Mouse (Mus musculus): ENCODE measurements around the gene Dnajc25. TPM values are rescaled to one million over a fixed set of nuclear protein-coding genes. Genes with fewer than 3 reads are reported as not detected.

Gene Dnajc25
- total RNA-seq, 2 experiments from 2014 or later, result 15.9 to 18.2 TPM

GRCm38 (mm10) chr4:59002948-59003805, 8.3 kb downstream of the Dnajc25 start, which contains the start of gene Gm20503:
Gene Gm20503 (plus strand): TSS chr4:59003210.
- intact Hi-C loops (cut with DNase I), result no loop called here
- DNase-seq, result peak; percentile 94

GRCm38 (mm10) chr4:59003806-59004200, 8.9 kb downstream of the Dnajc25 start:
- intact Hi-C loops (cut with DNase I), result loop anchor here (2.0 kb wide), 1 partner anchor 31 kb away; the partner anchor contains the start of gene Gng10
- peak in 1 of 2 experiments; percentile 30 for DNase-seq

- peak in 1 of 2 experiments; percentile 8 for DNase-seq
- intact Hi-C loops (cut with DNase I), result no loop called here
Measured at GRCm38 (mm10) chr4:59006211-59006610, 11.3 kb downstream of the Dnajc25 start.

- DNase-seq, result no peak
- intact Hi-C loops (cut with DNase I), result no loop called here
Measured at GRCm38 (mm10) chr4:59007016-59007415, 12.2 kb downstream of the Dnajc25 start.

- no peak for DNase-seq
- intact Hi-C loops (cut with DNase I), result no loop called here
Measured at GRCm38 (mm10) chr4:59007974-59008373, 13.1 kb downstream of the Dnajc25 start.

GRCm38 (mm10) chr4:59009186-59009585, 14.3 kb downstream of the Dnajc25 start:
- intact Hi-C loops (cut with DNase I), result no loop called here
- DNase-seq, result no peak

GRCm38 (mm10) chr4:59009696-59010095, 14.8 kb downstream of the Dnajc25 start:
- no peak for DNase-seq
- intact Hi-C loops (cut with DNase I), result no loop called here

- DNase-seq, result no peak
- intact Hi-C loops (cut with DNase I), result no loop called here
Measured at GRCm38 (mm10) chr4:59011446-59011845, 16.6 kb downstream of the Dnajc25 start.

- no peak for DNase-seq
- intact Hi-C loops (cut with DNase I), result no loop called here
Measured at GRCm38 (mm10) chr4:59015181-59015580, 20.3 kb downstream of the Dnajc25 start.

- intact Hi-C loops (cut with DNase I), result no loop called here
- no peak for DNase-seq
Measured at GRCm38 (mm10) chr4:59016922-59017321, 22.1 kb downstream of the Dnajc25 start.

- intact Hi-C loops (cut with DNase I), result loop anchor here (2.0 kb wide), 1 partner anchor 30 kb away; no protein-coding TSS in a partner anchor
- DNase-seq, result no peak
Measured at GRCm38 (mm10) chr4:59034325-59034917, 39.6 kb downstream of the Dnajc25 start.

- intact Hi-C loops (cut with DNase I), result loop anchor here (2.0 kb wide), 1 partner anchor 30 kb away; no protein-coding TSS in a partner anchor
- peak; percentile 79 to 80 for DNase-seq
Measured at GRCm38 (mm10) chr4:59034918-59035785, 40.3 kb downstream of the Dnajc25 start, which contains the start of gene Gng10. Gene Gng10 (plus strand): TSS chr4:59035088.

- intact Hi-C loops (cut with DNase I), result loop anchor here (1.0 to 2.0 kb wide), 2 partner anchors 31 to 51 kb away; no protein-coding TSS in a partner anchor
- no peak for DNase-seq
Measured at GRCm38 (mm10) chr4:59035786-59036350, 41.0 kb downstream of the Dnajc25 start.

GRCm38 (mm10) chr4:59036490-59037127, 41.7 kb downstream of the Dnajc25 start:
- DNase-seq, result peak; percentile 81 to 87
- intact Hi-C loops (cut with DNase I), result loop anchor here (1.0 kb wide), 1 partner anchor 51 kb away; no protein-coding TSS in a partner anchor

- DNase-seq, result no peak
- intact Hi-C loops (cut with DNase I), result no loop called here
Measured at GRCm38 (mm10) chr4:59037525-59037924, 42.7 kb downstream of the Dnajc25 start.

GRCm38 (mm10) chr4:59040397-59041287, 45.8 kb downstream of the Dnajc25 start:
- intact Hi-C loops (cut with DNase I), result no loop called here
- DNase-seq, result no peak

GRCm38 (mm10) chr4:59043074-59043473, 48.2 kb downstream of the Dnajc25 start:
- DNase-seq, result no peak
- intact Hi-C loops (cut with DNase I), result no loop called here

GRCm38 (mm10) chr4:59043891-59044290, 49.0 kb downstream of the Dnajc25 start:
- DNase-seq, result no peak
- intact Hi-C loops (cut with DNase I), result no loop called here

GRCm38 (mm10) chr4:59047222-59047621, 52.4 kb downstream of the Dnajc25 start:
- no peak for DNase-seq
- intact Hi-C loops (cut with DNase I), result no loop called here
